Mouse (Mus musculus) gonadal fat pad, adult 2 months (tissue): ENCODE measurements around the gene Sdha. TPM values are rescaled to one million over a fixed set of nuclear protein-coding genes. Genes with fewer than 3 reads are reported as not detected.

ENCODE experiments used
- DNase-seq: peaks from one replicate; pipeline ENCODE4 v3.0.0-alpha.2; 2012; ENCODE audit warnings: low read depth
- polyA plus RNA-seq: library from polyadenylated mRNA; depleted of rRNA; stranded (reverse); fragments of >200 nt; gene quantifications from 2 replicates; pipeline ENCODE4 v1.2.3, GENCODE M21; 2012; rRNA removed

Gene Sdha
- polyA plus RNA-seq, 1 experiment: 190 TPM

GRCm38 (mm10) chr13:74302050-74303037 is 47.7 kb downstream of the Sdha start:
- no peak for DNase-seq

- no peak for DNase-seq
Measured at GRCm38 (mm10) chr13:74301607-74301984, 48.5 kb downstream of the Sdha start.

- DNase-seq: no peak
Measured at GRCm38 (mm10) chr13:74300925-74301606, 49.0 kb downstream of the Sdha start.

DNA sequence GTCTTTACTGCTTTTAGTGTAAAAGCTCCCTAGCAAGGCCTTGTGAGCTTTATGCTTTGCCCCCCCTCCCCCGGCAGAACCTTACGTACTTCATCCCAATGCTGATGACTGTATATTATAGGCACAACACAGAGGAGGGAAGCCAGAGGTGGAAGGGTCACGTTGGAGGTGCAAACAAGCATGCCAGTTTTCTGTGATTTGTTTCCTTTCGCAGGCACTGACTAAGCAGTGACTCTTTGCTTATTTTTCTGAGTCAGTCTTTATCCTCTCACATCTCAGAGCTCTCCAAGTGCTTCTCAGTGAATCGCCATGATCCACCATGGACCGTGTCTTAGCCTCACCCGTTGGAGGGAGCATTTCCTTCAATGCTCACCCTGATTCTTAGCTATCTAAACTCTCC is 53.7 kb downstream of the Sdha start:
- no peak for DNase-seq

- no peak for DNase-seq
Measured at GRCm38 (mm10) chr13:74292167-74292566, 57.9 kb downstream of the Sdha start, which contains the start of gene Ahrr. Ahrr (minus strand) TSS chr13:74292331.

GRCm38 (mm10) chr13:74289646-74290045 is 60.4 kb downstream of the Sdha start:
- DNase-seq: no peak

GRCm38 (mm10) chr13:74282299-74282698 is 67.8 kb downstream of the Sdha start:
- DNase-seq: no peak

- DNase-seq: no peak
Measured at GRCm38 (mm10) chr13:74275726-74276125, 74.4 kb downstream of the Sdha start.

Other genes starting within 250 kb of the Sdha start
- gene Slc9a3, start 228.8 kb downstream of the Sdha start, polyA plus RNA-seq: 3.1 and 7.0 TPM in 2 replicates
- gene Exoc3, start 141.5 kb downstream of the Sdha start, polyA plus RNA-seq: 28.5 and 35.1 TPM in 2 replicates
- 0.18 and 0.94 TPM in 2 replicates for gene Ahrr, start 57.9 kb downstream of the Sdha start, polyA plus RNA-seq
- gene Pdcd6, start 32.7 kb downstream of the Sdha start, polyA plus RNA-seq: 116 and 122 TPM in 2 replicates
- gene Ccdc127, start within 50 bp of the Sdha start, polyA plus RNA-seq: 4.3 and 4.6 TPM in 2 replicates
- gene Lrrc14b, start 13.7 kb upstream of the Sdha start, polyA plus RNA-seq: 1.2 and 2.1 TPM in 2 replicates
- 0.42 TPM in 2 replicates for gene Zfp72, start 40.6 kb upstream of the Sdha start, polyA plus RNA-seq
- 56.2 and 117 TPM in 2 replicates for gene Ftl1-ps1, start 49.4 kb upstream of the Sdha start, polyA plus RNA-seq
- gene Zfp825, start 143.7 kb upstream of the Sdha start, polyA plus RNA-seq: 1.5 and 1.6 TPM in 2 replicates